Mouse (Mus musculus) CD4-positive helper T cell, adult 2 months (primary cell): ENCODE results near the gene Foxn3.

Experiments
- DNase-seq: peaks from one replicate; pipeline ENCODE4 v3.0.0-alpha.2; 2012; ENCODE audit warnings: low read depth, missing footprints, low spot score

Foxn3 gene

GRCm38 (mm10) chr12:99182338-99182737, 381.0 kb downstream of the Foxn3 start:
- no peak for DNase-seq

DNA sequence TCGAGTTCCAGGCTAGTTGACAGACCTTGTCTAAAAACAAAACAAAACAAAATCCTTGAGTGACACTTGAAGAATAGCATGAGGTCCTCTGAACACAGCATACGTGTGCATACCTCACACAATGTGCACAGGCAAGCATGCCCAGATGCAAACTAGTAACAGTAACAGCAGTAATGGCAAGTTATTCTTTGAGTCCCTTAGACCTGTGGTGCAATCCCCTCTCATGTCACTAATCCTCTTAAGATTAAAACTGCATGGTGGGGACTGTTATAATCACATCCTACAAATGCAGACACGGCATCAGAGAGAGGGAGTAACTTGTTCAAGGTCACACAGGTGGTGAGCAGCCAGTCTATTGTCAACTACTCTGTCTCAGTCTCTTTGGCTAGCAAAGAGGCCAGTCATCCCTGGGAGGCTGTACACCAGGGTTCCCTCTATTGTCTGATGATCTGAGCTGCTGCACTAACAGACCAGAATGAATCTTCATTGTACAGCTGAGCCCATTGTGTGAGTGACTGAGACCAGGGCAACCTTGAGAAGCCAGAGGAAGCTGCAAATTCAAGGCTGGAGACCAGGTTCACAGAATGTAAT, 383.1 kb downstream of the Foxn3 start:
- DNase-seq = no peak

DNA sequence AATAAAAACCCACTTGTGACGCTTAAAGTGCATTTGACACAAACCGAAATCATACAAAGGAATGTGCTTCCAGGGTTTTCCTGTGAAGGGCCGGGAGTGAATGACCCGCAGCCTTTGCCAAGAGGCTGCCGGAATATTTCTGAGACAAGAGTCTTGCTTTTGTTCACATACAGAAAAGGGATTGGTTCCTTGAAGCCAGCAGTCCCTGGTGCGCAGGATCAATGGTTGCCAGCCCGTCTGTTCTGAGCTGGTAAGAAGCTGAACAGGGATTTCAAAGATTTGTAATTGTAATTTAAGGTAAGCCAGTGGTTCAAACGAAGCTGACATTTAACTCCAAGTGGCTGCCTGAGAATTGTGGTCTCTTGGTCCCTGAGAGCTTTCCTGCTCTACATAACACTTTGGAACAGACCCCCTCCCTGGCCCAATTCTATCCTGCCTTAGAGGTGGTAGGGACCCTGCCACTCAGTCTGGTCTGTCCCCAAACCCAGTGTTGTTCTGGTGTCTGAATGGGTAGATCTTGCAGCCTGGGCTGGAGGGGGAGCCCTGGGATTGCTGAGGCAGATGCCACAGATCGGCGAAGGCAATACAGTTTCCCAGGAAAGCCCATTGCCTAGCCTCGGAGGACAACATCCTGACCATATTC, 388.3 kb downstream of the Foxn3 start:
- DNase-seq = no peak

DNA sequence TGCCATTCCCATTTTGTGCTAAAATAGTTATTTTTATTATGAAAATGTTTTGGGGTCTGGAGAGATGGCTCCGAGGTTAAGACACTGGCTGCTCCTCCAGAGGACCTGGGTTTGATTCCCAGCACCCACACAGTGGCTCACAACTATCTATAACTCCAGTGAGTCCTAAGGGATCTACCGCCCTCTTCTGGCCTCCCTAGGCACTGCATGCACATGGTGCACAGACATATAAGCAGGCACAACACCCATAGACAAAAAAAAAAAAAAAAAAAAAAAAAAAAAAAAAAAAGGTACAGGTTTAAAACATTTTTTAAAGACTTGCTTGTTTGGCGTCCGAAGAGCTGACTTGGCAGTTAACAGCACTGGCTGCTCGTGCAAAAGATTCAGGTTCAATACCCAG, 391.2 kb downstream of the Foxn3 start:
- peak; percentile 15 for DNase-seq

- DNase-seq = no peak
Observed at GRCm38 (mm10) chr12:99169925-99170324, 393.5 kb downstream of the Foxn3 start.

DNA sequence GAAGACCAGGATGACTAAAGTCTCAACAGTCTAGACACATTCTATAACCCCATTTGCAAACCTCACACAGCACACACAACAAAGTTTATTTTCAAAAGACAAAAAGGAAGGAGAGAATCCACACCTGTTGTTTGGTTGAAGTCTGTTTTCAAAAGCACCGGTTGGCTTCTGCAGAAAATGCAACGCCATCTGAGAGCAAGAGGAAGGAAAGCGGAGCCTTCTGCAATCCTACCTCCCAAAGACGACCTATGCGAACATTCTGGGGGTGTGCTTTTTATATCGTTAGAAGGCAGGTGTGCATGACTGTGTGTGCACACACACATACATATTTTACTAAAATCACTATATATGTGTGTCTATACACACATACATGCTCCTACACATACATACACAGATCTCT, 397.3 kb downstream of the Foxn3 start:
- DNase-seq = no peak

GRCm38 (mm10) chr12:99163342-99163682, 400.1 kb downstream of the Foxn3 start:
- DNase-seq = no peak

GRCm38 (mm10) chr12:99162639-99163341, 400.6 kb downstream of the Foxn3 start:
- DNase-seq = no peak

- no peak for DNase-seq
Observed at GRCm38 (mm10) chr12:99162188-99162587, 401.2 kb downstream of the Foxn3 start.

DNA sequence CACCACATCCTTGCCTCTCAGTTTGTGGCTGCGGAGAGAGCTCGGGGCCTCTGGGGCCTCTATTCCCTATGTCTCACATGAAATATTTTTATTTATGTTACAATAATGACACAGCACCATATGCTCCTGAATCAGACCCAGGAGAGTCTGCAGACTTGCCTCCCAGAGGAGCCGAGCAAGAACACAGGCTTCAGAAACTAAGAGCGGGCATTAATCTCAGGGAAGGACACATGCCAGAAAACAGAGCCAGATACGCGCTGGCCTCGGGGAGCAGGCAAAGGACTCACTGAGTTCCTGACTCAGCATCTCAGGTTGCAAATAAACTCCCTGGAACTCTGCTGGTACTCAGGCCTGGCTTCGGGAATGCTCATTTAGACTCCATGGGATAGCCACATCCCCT, 403.3 kb downstream of the Foxn3 start:
- DNase-seq = no peak

DNA sequence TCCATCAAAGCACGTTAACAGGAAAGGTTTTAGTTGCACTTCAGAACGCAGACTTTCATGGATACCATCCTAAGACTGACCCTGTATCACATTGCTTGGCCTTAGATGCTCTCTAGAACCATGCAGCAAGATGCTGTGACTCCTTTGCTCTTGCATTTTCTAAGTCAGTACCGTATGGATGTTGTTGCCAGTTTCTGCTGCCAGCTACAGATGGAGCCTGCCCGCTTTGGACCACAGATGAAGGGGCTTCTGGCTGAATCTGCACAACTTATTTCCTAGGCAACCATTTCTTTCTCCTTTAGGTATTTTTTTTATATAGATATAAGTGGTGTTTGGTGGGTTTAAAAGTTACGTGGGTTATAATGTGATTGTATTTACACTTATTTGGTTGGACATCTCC, 407.5 kb downstream of the Foxn3 start:
- DNase-seq = no peak

- DNase-seq = no peak
Observed at GRCm38 (mm10) chr12:99154230-99154629, 409.2 kb downstream of the Foxn3 start.

DNA sequence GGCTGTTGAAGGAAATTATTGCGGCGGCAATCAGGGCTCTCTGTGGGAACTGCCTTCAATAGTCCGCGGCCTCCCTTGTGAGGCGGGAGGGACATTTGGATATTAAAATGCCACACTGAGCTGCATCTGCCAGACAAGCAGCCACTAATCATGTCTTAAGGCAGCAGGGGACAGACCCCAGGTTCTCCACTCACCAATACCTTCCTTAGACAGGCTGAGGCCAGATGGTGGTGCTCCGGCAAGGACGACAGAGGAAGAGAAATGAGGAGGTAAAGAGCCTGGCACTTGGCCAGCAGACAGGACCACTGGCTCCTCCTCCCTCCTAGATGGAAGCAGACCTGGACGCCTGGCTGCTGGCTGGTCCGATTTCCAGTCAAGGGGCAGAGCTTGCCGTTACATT, 409.7 kb downstream of the Foxn3 start:
- no peak for DNase-seq

GRCm38 (mm10) chr12:99150126-99150525, 413.3 kb downstream of the Foxn3 start:
- peak; percentile 27 for DNase-seq

DNA sequence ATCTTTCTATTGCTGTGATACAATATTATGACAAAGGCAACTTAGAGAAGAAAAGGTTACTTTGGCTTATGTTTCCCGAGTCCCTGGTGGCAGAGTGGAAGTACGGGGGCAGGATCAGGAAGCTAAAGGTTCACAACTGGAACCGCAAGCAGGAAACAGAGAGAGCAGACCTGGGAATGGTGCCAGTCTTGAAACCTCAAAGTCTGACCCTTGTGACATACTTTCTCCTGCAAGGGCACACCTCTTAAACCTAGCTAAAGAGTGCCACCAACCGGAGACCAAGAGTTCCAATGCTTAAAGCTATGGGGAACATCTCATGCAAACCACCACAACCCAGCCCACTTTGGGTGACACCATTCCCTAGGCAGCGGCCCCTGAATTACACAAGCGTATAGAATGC, 414.2 kb downstream of the Foxn3 start:
- DNase-seq = no peak
